Mouse (Mus musculus): ENCODE data around the gene Nckap5l. TPM values are rescaled to one million over a fixed set of nuclear protein-coding genes. Genes with fewer than 3 reads are reported as not detected.
"Not testable (repeated sequence)": the region's sequence is repeated elsewhere in the genome, so short reads cannot be mapped to it uniquely, and the experiment has no call there.

Gene Nckap5l
- total RNA-seq, 4 experiments from 2014 or later = 15.5 to 24.3 (median 19.8) TPM

- no peak for DNase-seq (ENCODE audit: low spot score in 2 of 2)
Measured at GRCm38 (mm10) chr15:99469736-99470135, 12.2 kb upstream of the Nckap5l start.

GRCm38 (mm10) chr15:99469067-99469466 is 11.5 kb upstream of the Nckap5l start:
- peak; percentile 71 to 81 for DNase-seq (ENCODE audit: low spot score in 2 of 2)

DNA sequence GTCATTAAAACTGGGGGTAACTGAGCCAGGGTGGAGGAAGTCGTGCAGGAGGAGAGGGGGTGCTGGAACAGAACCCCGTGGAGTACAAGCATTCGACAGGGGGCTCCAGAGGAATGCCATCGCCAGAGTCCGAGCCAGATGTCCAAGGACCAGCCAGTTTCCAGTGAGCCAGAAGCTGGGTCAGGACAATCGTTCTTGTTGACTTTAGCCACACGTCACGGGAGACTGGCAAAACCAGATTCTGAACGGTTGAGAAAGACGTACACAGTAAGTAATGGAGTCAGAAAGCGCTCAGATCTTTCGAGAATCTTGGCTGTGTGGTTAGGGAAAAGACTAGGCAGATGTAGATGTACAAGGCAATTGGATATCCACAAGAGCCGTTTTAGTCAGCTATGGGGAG is 5.6 kb upstream of the Nckap5l start:
- DNase-seq (ENCODE audit: low spot score in 2 of 2) = no peak

DNA sequence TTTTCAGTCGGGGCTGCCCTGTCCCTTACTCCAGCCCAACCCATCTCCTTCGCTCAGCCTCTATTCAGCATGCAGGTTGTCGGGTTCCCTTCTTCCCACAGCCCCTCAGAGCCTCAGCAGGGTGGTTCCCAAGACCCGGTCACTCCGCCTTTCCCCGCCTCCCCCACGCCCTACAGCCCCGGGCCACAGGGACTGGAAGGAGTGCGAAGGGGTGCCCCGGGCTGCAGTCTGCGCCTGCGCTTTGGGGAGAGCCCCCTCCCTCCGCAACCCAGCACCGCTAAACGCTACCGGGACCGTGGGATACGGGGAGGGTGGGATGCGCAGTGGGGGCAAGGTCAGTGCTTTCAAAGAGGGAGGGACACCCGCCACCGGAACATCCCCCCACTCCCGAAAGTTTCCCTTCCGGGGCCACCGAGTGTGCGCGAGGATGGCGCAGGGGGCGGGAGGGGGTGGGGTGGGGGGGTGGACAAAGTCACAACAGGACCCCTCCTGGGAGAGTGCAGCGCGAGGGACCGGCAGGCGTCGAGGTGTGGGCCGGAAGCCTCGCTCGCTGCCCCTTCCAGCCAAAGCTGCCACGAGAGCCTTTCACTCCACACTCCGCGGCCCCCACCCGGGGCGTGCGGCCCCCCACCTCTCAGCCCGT is 464 bp downstream of the Nckap5l start:
- DNase-seq (ENCODE audit: low spot score in 2 of 2) = peak; percentile 35 to 42

GRCm38 (mm10) chr15:99456338-99456962 is 1.1 kb downstream of the Nckap5l start:
- DNase-seq (ENCODE audit: low spot score in 2 of 2) = no peak

DNA sequence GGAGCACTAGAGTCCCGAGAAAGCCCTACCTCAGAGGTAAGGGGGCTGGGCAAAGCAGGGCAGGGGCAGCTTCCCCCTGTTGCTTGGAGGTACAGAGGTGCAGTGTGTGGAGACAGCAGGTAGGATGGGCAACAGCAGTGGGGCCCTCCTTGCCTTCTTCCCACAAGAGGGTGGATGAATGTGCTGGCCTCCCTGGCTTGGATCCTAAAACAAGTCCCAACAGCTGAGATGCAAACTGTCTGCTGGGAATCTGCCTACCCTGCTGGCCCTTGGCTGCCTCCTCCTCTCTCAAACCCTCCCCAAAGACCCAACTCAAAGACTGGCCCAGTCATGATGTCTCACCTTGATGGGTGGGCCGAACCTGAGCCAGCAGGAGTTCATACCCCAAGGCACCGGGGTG is 2.1 kb downstream of the Nckap5l start:
- DNase-seq (ENCODE audit: low spot score in 2 of 2) = no peak

GRCm38 (mm10) chr15:99454585-99455279 is 2.8 kb downstream of the Nckap5l start:
- DNase-seq (ENCODE audit: low spot score in 2 of 2) = no peak

DNA sequence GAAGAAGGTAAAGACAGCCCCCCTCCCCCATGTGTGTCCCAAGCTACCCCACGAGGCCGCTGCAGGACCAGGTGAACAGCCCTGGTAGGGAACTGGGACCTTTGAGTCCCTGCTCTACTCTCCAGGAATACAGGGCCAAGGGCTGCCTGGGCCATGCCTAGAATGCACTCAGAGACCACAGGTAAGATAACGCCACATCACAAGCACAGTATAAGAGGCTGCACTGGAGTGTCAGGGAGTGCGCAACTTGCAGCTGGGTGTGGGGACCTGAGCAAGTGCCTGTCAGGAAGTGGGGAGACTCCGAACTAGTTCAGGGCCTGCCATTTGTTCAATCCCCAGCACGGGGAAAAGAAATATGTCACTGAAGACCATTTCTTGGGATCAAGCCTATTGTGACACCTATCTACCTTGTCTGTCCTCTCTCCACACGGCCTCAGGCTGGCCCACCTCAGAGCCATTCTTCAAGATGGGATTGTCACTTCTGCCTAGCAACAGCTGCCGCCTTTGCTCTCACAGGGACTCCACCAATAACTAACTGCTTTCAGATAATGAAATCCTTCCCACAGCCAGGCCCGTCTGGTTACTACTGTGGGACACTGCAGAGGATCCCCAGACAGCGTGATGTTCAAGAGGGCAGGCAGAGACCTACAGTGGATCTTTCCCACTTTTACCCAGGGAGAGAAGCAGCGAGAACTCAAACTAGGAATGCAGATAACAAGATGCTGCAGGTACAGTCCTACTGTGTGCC is 4.2 kb downstream of the Nckap5l start:
- no peak for DNase-seq (ENCODE audit: low spot score in 2 of 2)

- DNase-seq (ENCODE audit: low spot score in 2 of 2) = no peak
Measured at GRCm38 (mm10) chr15:99449751-99450280, 7.7 kb downstream of the Nckap5l start.

DNA sequence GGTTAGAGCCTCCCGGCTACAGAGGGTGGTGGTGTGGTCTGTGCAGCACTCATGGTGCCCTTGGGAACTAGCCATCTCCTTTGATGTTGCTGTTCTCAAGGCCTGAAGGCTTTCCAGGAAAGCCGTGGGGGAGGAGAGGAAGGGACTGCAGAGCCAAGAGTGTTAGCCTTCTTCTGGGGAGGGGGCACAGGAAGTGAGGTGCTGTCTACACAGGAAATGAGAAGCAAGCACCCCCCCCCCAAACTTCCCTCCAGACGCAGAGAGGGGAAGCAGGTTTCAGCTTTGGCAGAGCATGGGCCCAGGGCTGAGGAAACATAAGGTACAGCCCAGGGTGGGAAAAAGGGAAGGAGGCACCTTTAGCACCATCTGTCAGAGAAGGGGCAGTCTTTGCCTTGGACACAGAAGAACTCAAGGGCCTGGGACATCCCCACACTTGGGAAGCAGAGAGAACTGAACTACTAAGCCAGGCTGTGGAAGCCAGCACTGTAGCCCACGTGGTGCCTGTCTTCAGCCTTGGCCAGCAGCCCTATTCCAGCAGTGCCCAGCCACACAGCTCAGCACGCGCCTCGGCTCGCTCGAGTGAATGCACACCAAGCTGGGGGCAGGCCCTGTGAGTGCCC is 8.3 kb downstream of the Nckap5l start:
- DNase-seq (ENCODE audit: low spot score in 2 of 2) = peak; percentile 45 to 60

DNA sequence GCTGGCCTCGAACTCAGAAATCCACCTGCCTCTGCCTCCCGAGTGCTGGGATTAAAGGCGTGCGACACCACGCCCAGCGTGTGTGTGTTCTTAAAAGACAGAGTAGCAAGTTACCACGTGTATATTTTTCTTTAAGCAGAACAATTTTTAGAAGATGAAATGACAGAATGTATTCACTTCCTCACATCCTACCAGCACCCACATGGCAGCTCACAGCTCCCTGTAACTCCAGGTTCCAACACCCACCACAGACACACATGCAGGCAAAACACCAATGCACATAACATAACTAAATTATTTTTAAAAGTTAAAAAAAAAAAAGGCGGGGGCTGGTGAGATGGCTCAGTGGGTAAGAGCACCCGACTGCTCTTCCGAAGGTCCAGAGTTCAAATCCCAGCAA is 11.4 kb downstream of the Nckap5l start:
- DNase-seq (ENCODE audit: low spot score in 2 of 2) = not testable (repeated sequence)

DNA sequence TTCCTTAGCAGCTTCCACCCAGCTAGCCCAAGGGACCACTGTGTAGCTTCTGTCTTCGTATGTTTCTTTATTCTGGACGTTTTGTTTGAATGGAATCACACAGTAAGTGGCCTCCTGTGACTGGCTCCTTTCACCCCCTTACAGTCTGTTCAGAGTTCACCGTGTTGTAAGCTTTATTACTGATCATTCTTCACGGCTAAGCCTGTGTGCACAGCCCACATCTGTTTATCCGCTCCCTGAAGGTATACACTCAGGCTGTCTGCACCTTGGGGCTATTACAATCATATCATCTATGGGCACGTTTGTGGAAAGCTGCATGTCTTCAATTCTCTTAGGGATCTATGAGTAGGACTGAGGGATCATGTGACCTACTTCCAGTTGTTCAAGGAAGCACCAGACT is 12.0 kb downstream of the Nckap5l start:
- DNase-seq (ENCODE audit: low spot score in 2 of 2) = no peak

DNA sequence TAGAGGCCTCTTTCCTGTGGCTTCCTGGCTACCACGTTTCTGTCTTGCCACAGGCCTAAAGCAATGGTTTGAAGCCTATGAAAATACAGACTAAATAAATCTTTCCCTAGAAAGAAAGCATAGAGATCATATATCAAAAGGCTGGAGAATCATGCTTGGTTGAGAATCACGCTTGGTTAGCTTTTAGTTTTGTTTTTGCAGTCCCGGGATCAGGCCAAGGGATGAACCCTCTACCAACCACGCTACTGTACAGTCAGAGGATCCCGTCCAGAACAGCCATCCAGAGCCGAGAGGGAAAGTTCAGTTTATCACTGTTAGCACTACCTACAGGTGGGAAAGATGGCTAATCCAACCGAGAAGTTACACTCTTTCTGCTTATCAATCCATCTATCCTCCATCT is 15.2 kb downstream of the Nckap5l start:
- no peak for DNase-seq (ENCODE audit: low spot score in 2 of 2)

GRCm38 (mm10) chr15:99440816-99441457 is 16.6 kb downstream of the Nckap5l start:
- DNase-seq (ENCODE audit: low spot score in 2 of 2) = no peak

DNA sequence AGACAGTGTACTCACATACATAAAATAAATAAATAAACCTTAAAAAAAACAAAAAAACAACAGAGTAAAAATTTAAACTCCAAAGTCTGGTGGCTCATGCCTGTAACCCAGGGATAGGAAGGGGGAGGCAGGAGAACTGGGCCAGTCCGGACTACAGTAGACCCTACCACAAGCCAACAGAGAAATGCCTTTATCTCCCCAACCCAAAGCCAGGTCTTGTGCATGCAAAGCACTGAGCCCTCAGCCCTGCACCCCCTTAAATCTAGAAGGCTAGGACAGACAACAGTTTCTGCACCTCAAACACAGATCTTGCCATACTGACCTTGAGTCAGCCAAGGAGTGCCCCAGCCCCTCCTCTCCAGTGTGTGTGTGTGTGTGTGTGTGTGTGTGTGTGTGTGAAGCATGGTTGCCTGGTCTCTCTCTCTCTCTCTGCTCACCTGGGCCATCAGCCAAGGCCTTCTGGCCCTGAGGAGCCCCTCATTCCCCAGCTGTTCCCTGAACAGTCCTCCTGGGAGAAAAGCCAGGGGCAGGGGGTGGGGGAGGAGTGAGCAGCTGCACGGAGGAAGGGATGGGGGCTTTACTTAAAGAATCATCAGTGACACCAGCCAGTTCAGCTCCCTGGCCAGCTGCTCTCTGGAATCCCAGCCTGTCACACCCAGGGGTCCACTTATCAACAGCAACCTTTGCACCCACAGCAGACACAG is 17.3 kb downstream of the Nckap5l start:
- no peak for DNase-seq (ENCODE audit: low spot score in 2 of 2)

DNA sequence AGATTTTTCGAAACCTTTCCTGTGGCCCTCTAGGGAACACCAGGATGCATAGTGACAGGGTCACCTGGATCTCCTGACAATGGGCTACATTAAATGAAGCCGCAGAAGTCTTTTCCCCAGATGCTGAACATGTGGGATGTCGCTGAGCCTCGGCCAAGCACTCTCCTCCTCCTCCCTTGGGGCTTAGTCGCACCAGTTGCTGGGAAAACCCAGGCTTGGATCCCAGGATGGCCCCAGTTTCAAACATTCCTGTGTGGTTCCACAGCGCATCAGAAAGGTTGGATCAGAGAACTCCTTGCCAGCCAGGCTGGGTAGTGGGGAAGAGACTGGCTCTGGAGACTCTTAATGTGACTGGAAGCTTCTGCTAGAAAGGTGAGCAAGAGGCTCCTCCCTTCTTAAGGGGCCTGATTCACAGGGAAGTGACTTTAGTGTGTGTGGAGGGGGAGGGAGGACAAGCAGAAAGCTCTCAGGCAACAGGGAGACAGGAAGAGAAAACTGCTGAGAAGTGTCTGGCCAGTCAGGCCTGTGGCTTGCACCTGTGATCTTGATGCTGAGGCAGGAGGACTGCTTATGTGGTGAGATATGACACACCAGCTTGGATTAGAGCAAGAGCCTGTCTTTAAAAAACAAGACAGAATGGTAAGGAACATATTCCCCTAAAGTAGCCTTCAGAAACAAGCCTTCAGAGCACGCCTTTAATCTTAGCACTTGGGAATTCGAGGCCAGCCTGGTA is 18.4 kb downstream of the Nckap5l start:
- DNase-seq (ENCODE audit: low spot score in 2 of 2) = no peak

GRCm38 (mm10) chr15:99433913-99434312 is 23.6 kb downstream of the Nckap5l start:
- no peak for DNase-seq (ENCODE audit: low spot score in 2 of 2)

DNA sequence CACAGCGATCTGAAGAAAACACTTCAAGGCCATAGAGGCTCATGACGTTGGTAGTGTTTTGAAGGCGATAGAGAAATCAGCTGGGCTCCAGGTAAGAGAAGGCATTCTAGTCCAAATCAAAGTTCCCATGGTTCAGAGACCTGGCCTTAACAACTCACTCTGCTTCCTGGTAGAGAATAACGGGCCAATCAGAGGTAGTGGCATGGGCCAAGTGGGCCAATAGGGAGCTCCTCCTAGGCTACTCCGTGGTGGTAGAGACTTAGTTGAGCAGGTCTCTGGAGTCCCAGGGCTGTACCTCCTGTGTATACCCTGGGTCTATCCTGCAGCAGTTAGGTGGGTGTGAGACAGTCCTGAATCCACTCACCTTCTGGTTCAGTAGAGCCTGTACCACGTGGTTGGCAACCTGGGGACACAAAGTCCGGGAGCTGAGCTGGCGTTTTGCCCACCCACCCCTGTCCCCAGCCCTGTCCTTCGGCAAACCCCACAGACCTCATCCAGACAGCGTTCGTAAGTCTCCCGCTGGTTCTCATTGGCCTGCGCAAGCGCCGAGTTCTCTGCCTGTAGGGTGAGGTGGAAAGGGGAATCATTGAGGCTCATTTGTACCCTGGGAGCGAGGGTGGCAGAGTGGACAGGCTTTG is 24.3 kb downstream of the Nckap5l start:
- DNase-seq (ENCODE audit: low spot score in 2 of 2) = no peak

- no peak for DNase-seq (ENCODE audit: low spot score in 2 of 2)
Measured at GRCm38 (mm10) chr15:99431967-99432366, 25.6 kb downstream of the Nckap5l start.
